Mouse (Mus musculus) ES-Bruce4 (cell line): ENCODE results near the gene Sdk2. TPM values are rescaled to one million over a fixed set of nuclear protein-coding genes. Genes with fewer than 3 reads are reported as not detected.

Experiments used
- H3K27ac ChIP-seq: 2 replicates; pipeline ENCODE4 v1.5.1; 2012; ENCODE audit warnings: low read length, inconsistent platforms; ENCODE audit not compliant: insufficient read depth
- H3K27me3 ChIP-seq: 2 replicates; pipeline ENCODE4 v1.6.1; 2012; ENCODE audit warnings: mild to moderate bottlenecking, low read length, inconsistent platforms; ENCODE audit not compliant: control insufficient read depth, poor library complexity, insufficient read depth, severe bottlenecking
- H3K36me3 ChIP-seq: 2 replicates; pipeline ENCODE4 v1.6.1; 2012; ENCODE audit warnings: inconsistent platforms, mild to moderate bottlenecking, low read length, moderate library complexity; ENCODE audit not compliant: control insufficient read depth, poor library complexity, insufficient read depth, severe bottlenecking
- H3K4me1 ChIP-seq: one replicate; pipeline ENCODE4 v1.8.1; 2011; ENCODE audit warnings: low read length; ENCODE audit not compliant: control insufficient read depth, insufficient read depth
- H3K4me3 ChIP-seq: 2 replicates; pipeline ENCODE4 v1.5.1; 2011; ENCODE audit warnings: low read depth, mild to moderate bottlenecking, low read length
- H3K9ac ChIP-seq: 2 replicates; pipeline ENCODE4 v1.6.1; 2012; ENCODE audit warnings: low read depth, mild to moderate bottlenecking, inconsistent platforms; ENCODE audit not compliant: poor library complexity, severe bottlenecking
- H3K9me3 ChIP-seq: replicated peaks from 2 replicates; pipeline ENCODE4 v1.6.1; 2012; ENCODE audit warnings: mild to moderate bottlenecking, low read length, inconsistent platforms; ENCODE audit not compliant: control insufficient read depth, poor library complexity, insufficient read depth, severe bottlenecking
- CTCF ChIP-seq: IDR thresholded peaks from one replicate; pipeline ENCODE4 v1.8.1; 2011; ENCODE audit warnings: low read depth, low read length
- EP300 ChIP-seq: IDR thresholded peaks from 2 replicates; pipeline ENCODE4 v1.6.1; 2011; ENCODE audit warnings: low read depth, low read length; ENCODE audit not compliant: insufficient read depth
- POLR2A ChIP-seq: IDR thresholded peaks from one replicate; pipeline ENCODE4 v1.8.1; 2011; ENCODE audit warnings: low read length; ENCODE audit not compliant: insufficient read depth
- polyA plus RNA-seq: library from polyadenylated mRNA; stranded (reverse); fragments of >200 nt; gene quantifications from 2 replicates; pipeline ENCODE4 v1.2.4, GENCODE M21; 2011; ENCODE audit warnings: low read depth; ENCODE audit not compliant: missing spikeins, insufficient read depth, insufficient read length

Gene Sdk2
- polyA plus RNA-seq, 1 experiment = 0.87 TPM

- Histone ChIP-seq H3K4me1 (peaks cover 2% of the 10 kb centered on the region), H3K27ac (no peak overlapping the region), H3K9ac (peak overlapping the region; percentile 69), H3K36me3 (no peaks in the 10 kb centered on the region), H3K9me3 (no peaks in the 10 kb centered on the region), H3K27me3 (peaks cover 29% of the 10 kb centered on the region), H3K4me3 (peak overlapping the region; percentile 81)
- no peak for TF ChIP-seq POLR2A
- TF ChIP-seq CTCF = no peak
- TF ChIP-seq EP300 = no peak
Observed at GRCm38 (mm10) chr11:114066098-114066950, 522 bp downstream of the Sdk2 start.

GRCm38 (mm10) chr11:114065596-114065995 is 1.2 kb downstream of the Sdk2 start:
- H3K9me3 ChIP-seq = no peaks in the 10 kb centered on the region
- peaks cover 29% of the 10 kb centered on the region for H3K27me3 ChIP-seq
- H3K36me3 ChIP-seq = no peaks in the 10 kb centered on the region
- H3K4me3 ChIP-seq = peak overlapping the region; percentile 20; the same call in 1 of the 2 replicates
- H3K4me1 ChIP-seq = peaks cover 2% of the 10 kb centered on the region
- no peak overlapping the region for H3K27ac ChIP-seq
- no peak overlapping the region for H3K9ac ChIP-seq
- TF ChIP-seq CTCF (no peak), EP300 (no peak), POLR2A (no peak)

- no peak overlapping the region for H3K27ac ChIP-seq
- H3K36me3 ChIP-seq = no peaks in the 10 kb centered on the region
- no peaks in the 10 kb centered on the region for H3K9me3 ChIP-seq
- no peak for TF ChIP-seq POLR2A
- no peak for TF ChIP-seq EP300
- no peak for TF ChIP-seq CTCF
- H3K27me3 ChIP-seq = peaks cover 29% of the 10 kb centered on the region
- H3K4me1 ChIP-seq = peaks cover 2% of the 10 kb centered on the region
- no peak overlapping the region for H3K9ac ChIP-seq
- H3K4me3 ChIP-seq = peak overlapping the region; percentile 20; the same call in 1 of the 2 replicates
Observed at GRCm38 (mm10) chr11:114064871-114065388, 1.9 kb downstream of the Sdk2 start.

- Histone ChIP-seq H3K27ac (no peak overlapping the region), H3K4me1 (peaks cover 2% of the 10 kb centered on the region), H3K27me3 (peaks cover 24% of the 10 kb centered on the region)
Observed at GRCm38 (mm10) chr11:114061946-114062345, 4.9 kb downstream of the Sdk2 start.

GRCm38 (mm10) chr11:114061265-114061664 is 5.6 kb downstream of the Sdk2 start:
- H3K4me3 ChIP-seq = no peak overlapping the region
- no peak overlapping the region for H3K9ac ChIP-seq
- TF ChIP-seq POLR2A = no peak
- TF ChIP-seq CTCF = no peak
- no peak for TF ChIP-seq EP300
- H3K9me3 ChIP-seq = no peaks in the 10 kb centered on the region
- H3K27ac ChIP-seq = no peak overlapping the region
- H3K36me3 ChIP-seq = no peaks in the 10 kb centered on the region
- peaks cover 2% of the 10 kb centered on the region for H3K4me1 ChIP-seq
- H3K27me3 ChIP-seq = peaks cover 17% of the 10 kb centered on the region

More at GRCm38 (mm10) chr11:114061946-114062345, 4.9 kb downstream of the Sdk2 start:
- TF ChIP-seq EP300 (no peak), POLR2A (no peak), CTCF (no peak)
- Histone ChIP-seq H3K9ac (no peak overlapping the region), H3K36me3 (no peaks in the 10 kb centered on the region), H3K4me3 (no peak overlapping the region), H3K9me3 (no peaks in the 10 kb centered on the region)

- Histone ChIP-seq H3K36me3 (no peaks in the 10 kb centered on the region), H3K27ac (no peak overlapping the region), H3K4me3 (no peak overlapping the region), H3K4me1 (no peaks in the 10 kb centered on the region), H3K9ac (no peak overlapping the region), H3K27me3 (no peaks in the 10 kb centered on the region), H3K9me3 (no peaks in the 10 kb centered on the region)
- TF ChIP-seq CTCF (no peak), POLR2A (no peak), EP300 (no peak)
Observed at GRCm38 (mm10) chr11:114056351-114056750, 10.5 kb downstream of the Sdk2 start.
